Mouse (Mus musculus): ENCODE data around the gene Mnat1.

DNA sequence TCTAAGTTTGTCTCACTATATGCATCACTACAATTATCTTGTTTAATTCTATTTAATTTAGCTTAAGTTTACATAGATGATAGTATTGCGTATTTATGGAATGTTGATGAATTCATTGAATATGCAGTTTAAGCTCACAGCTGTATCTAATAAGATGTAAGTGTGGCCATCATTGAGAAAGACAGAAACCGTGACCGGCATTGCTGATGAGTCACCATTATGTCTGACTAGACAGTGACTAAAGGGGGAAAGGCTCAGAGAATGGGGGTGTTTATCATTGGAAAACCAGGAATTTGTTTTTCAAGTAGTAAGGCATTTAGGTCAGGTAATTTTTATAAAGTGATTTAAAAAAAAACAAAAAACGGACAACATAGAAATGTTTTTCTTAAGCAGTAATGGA is 184.2 kb downstream of the Mnat1 start:
- TF ChIP-seq EP300 (IDR thresholded peaks at IDR 0.05; ENCODE audit: low read depth) (no peak), CTCF (IDR thresholded peaks at IDR 0.05; ENCODE audit: low read depth) (no peak)
